Mouse (Mus musculus): ENCODE measurements around the gene Dao.

- TF ChIP-seq CTCF (IDR thresholded peaks at IDR 0.05) (peak; percentile 75), POLR2A (IDR thresholded peaks at IDR 0.05; ENCODE audit: insufficient read depth, low read depth, low read length) (no peak), EP300 (IDR thresholded peaks at IDR 0.05; ENCODE audit: insufficient read depth, low read depth, low read length) (no peak)
Observed at GRCm38 (mm10) chr5:114045134-114045533, 41.6 kb downstream of the Dao start.
